Mouse (Mus musculus) brain, embryonic 14.5 days (tissue): ENCODE data around the gene Creb5.

Source experiments
- CTCF ChIP-seq: fragments of 200-500 bp; IDR thresholded peaks from 2 replicates; pipeline ENCODE4 v1.5.1; 2012; ENCODE audit warnings: inconsistent platforms, mild to moderate bottlenecking, moderate library complexity, borderline replicate concordance; ENCODE audit not compliant: insufficient read depth, insufficient read length; ENCODE audit errors: extremely low read depth
- POLR2A ChIP-seq: fragments of 200-500 bp; IDR thresholded peaks from 2 replicates; pipeline ENCODE4 v1.6.1; 2012; ENCODE audit warnings: mild to moderate bottlenecking, inconsistent platforms, borderline replicate concordance; ENCODE audit not compliant: poor library complexity, insufficient read depth, insufficient read length, severe bottlenecking; ENCODE audit errors: extremely low read depth

DNA sequence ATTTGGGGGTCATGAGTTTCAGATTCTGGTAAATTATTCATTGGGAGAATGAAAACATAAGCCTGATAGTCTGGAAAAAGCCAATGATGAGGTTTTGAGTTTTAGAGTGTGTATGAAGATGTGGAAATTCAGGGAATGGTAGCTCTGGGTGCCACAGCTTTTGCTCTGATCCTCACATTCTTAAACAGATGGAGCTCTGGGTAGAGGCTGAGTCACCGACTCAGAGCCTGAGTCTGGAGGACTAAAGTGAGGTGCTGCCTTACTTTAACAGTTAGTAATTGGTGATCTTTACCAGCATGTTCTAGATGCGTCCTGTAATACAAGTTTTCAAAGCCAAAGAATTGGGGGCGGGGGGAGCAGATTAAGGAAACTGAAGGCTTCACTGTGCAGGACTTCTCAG lies 454.2 kb downstream of the Creb5 start:
- TF ChIP-seq POLR2A = no peak
- no peak for TF ChIP-seq CTCF
